Mouse (Mus musculus): ENCODE results near the gene Nipsnap1. TPM values are rescaled to one million over a fixed set of nuclear protein-coding genes. Genes with fewer than 3 reads are reported as not detected.

The Nipsnap1 gene
- under 1 TPM; 0.57 to 1.00 TPM for total RNA-seq (2021)
- long read RNA-seq, experiment 1 = 0 reads
- long read RNA-seq, experiment 2 = 0 reads

GRCm38 (mm10) chr11:4873755-4874475 is at the start of gene Nipsnap1:
Gene Nipsnap1 (plus strand): TSS chr11:4873951.
- peak; percentile 36 for DNase-seq (ENCODE audit: low spot score)

GRCm38 (mm10) chr11:4826152-4826778 is 47.5 kb upstream of the Nipsnap1 start:
- no peak for DNase-seq (ENCODE audit: low spot score)

GRCm38 (mm10) chr11:4827340-4827739 is 46.4 kb upstream of the Nipsnap1 start:
- DNase-seq (ENCODE audit: low spot score) = no peak

- DNase-seq (ENCODE audit: low spot score) = no peak
Measured at GRCm38 (mm10) chr11:4827916-4828315, 45.8 kb upstream of the Nipsnap1 start.

GRCm38 (mm10) chr11:4831066-4831465 is 42.7 kb upstream of the Nipsnap1 start:
- DNase-seq (ENCODE audit: low spot score) = no peak

GRCm38 (mm10) chr11:4833295-4833939 is 40.3 kb upstream of the Nipsnap1 start:
- DNase-seq (ENCODE audit: low spot score) = no peak

- DNase-seq (ENCODE audit: low spot score) = no peak
Measured at GRCm38 (mm10) chr11:4835436-4835835, 38.3 kb upstream of the Nipsnap1 start.

- DNase-seq (ENCODE audit: low spot score) = peak; percentile 45
Measured at GRCm38 (mm10) chr11:4836755-4837154, 37.0 kb upstream of the Nipsnap1 start.

- DNase-seq (ENCODE audit: low spot score) = no peak
Measured at GRCm38 (mm10) chr11:4837342-4837741, 36.4 kb upstream of the Nipsnap1 start.

GRCm38 (mm10) chr11:4838235-4838634 is 35.5 kb upstream of the Nipsnap1 start:
- DNase-seq (ENCODE audit: low spot score) = no peak

- DNase-seq (ENCODE audit: low spot score) = no peak
Measured at GRCm38 (mm10) chr11:4840942-4841526, 32.7 kb upstream of the Nipsnap1 start.

- DNase-seq (ENCODE audit: low spot score) = peak; percentile 19
Measured at GRCm38 (mm10) chr11:4848483-4849248, 25.1 kb upstream of the Nipsnap1 start.

GRCm38 (mm10) chr11:4849258-4849943 is 24.4 kb upstream of the Nipsnap1 start, which contains the start of gene Nf2:
Gene Nf2 (minus strand): TSS chr11:4849536.
- DNase-seq (ENCODE audit: low spot score) = peak; percentile 99

GRCm38 (mm10) chr11:4850404-4850803 is 23.3 kb upstream of the Nipsnap1 start:
- no peak for DNase-seq (ENCODE audit: low spot score)

GRCm38 (mm10) chr11:4853021-4853420 is 20.7 kb upstream of the Nipsnap1 start:
- no peak for DNase-seq (ENCODE audit: low spot score)

- DNase-seq (ENCODE audit: low spot score) = no peak
Measured at GRCm38 (mm10) chr11:4854181-4854580, 19.6 kb upstream of the Nipsnap1 start.

- DNase-seq (ENCODE audit: low spot score) = no peak
Measured at GRCm38 (mm10) chr11:4858416-4858815, 15.3 kb upstream of the Nipsnap1 start.

- DNase-seq (ENCODE audit: low spot score) = no peak
Measured at GRCm38 (mm10) chr11:4860986-4861385, 12.8 kb upstream of the Nipsnap1 start.

- no peak for DNase-seq (ENCODE audit: low spot score)
Measured at GRCm38 (mm10) chr11:4861816-4862604, 11.7 kb upstream of the Nipsnap1 start.

- DNase-seq (ENCODE audit: low spot score) = no peak
Measured at GRCm38 (mm10) chr11:4862730-4863129, 11.0 kb upstream of the Nipsnap1 start.

Measured in gastrocnemius, adult 18-20 months (tissue).